In genomic region chr7:126008139-126008788, GRCm38 (mm10) we compare ENCODE assay signal across 12 mouse cellular contexts.
DNase-seq lines count a peak whose midpoint lies in the region; ATAC-seq and TF ChIP-seq lines count a peak whose summit lies in the region.
"Had no signal": no experiment of that assay in that cellular context is flagged by ENCODE, and none has a peak within 500 bp of the region (broad histone marks: within the 10 kb centered on the region; RNA-seq: fewer than 3 reads in every experiment).

No protein-coding gene starts in this region.

- TF ChIP-seq CTCF in stomach, postnatal 0 days (IDR thresholded peaks at IDR 0.05; ENCODE audit: low read depth) = no peak

- no peak overlapping the region for H3K9ac ChIP-seq in stomach, embryonic 14.5 days (replicated peaks; ENCODE audit: low read depth, low read length)
- H3K9ac ChIP-seq in stomach, postnatal 0 days (ENCODE audit: low read length) = no peak overlapping the region
- no peak overlapping the region for H3K9ac ChIP-seq in limb, embryonic 15.5 days
- H3K9ac ChIP-seq in stomach, embryonic 16.5 days (ENCODE audit: low read length) = no peak overlapping the region
- H3K9ac ChIP-seq: heart, embryonic 12.5 days; limb, embryonic 13.5 days had no signal

- no peaks in the 10 kb centered on the region for H3K4me1 ChIP-seq in stomach, embryonic 14.5 days (ENCODE audit: control insufficient read depth, insufficient read depth, low read length)
- no peaks in the 10 kb centered on the region for H3K4me1 ChIP-seq in stomach, postnatal 0 days (replicated peaks; ENCODE audit: control insufficient read depth, insufficient read depth)
- H3K4me1 ChIP-seq in limb, embryonic 15.5 days = peaks cover 3% of the 10 kb centered on the region; the same call in 1 of the 2 replicates
- peaks cover 3% of the 10 kb centered on the region; the same call in 1 of the 2 replicates for H3K4me1 ChIP-seq in stomach, embryonic 16.5 days (ENCODE audit: control insufficient read depth, insufficient read depth, low read length)

- WGBS in stomach, embryonic 14.5 days = 74% methylated on average over 4 of the region's 4 CpGs
- 74% methylated on average over 4 of the region's 4 CpGs for WGBS in stomach, postnatal 0 days
- WGBS in limb, embryonic 15.5 days = 60% methylated on average over 4 of the region's 4 CpGs
- 75% methylated on average over 4 of the region's 4 CpGs for WGBS in stomach, embryonic 16.5 days

- no peak overlapping the region for H3K27ac ChIP-seq in stomach, embryonic 14.5 days (ENCODE audit: low read length)
- no peak overlapping the region for H3K27ac ChIP-seq in stomach, postnatal 0 days (replicated peaks)
- H3K27ac ChIP-seq in limb, embryonic 15.5 days = no peak overlapping the region
- no peak overlapping the region for H3K27ac ChIP-seq in stomach, embryonic 16.5 days (ENCODE audit: low read length)
- H3K27ac ChIP-seq: limb, embryonic 13.5 days had no signal

- TF ChIP-seq EP300 in stomach, postnatal 0 days (optimal IDR thresholded peaks at IDR 0.05) = no peak

- H3K9me3 ChIP-seq in stomach, embryonic 14.5 days (ENCODE audit: control insufficient read depth, low read depth, low read length) = no peaks in the 10 kb centered on the region
- no peaks in the 10 kb centered on the region for H3K9me3 ChIP-seq in stomach, postnatal 0 days (ENCODE audit: control insufficient read depth, low read length)
- H3K9me3 ChIP-seq in limb, embryonic 15.5 days = no peaks in the 10 kb centered on the region
- H3K9me3 ChIP-seq in stomach, embryonic 16.5 days (replicated peaks; ENCODE audit: control insufficient read depth, low read length) = no peaks in the 10 kb centered on the region
- H3K9me3 ChIP-seq: heart, embryonic 12.5 days; limb, embryonic 13.5 days had no signal

- peak; percentile 21 for ATAC-seq in frontal cortex, adult (ENCODE audit: low TSS enrichment)
- ATAC-seq in stomach, embryonic 14.5 days (ENCODE audit: insufficient number of reproducible peaks, insufficient read depth, low FRiP score, low read depth) = peak; percentile 12; the same call in 1 of the 2 replicates
- no peak for ATAC-seq in stomach, postnatal 0 days (ENCODE audit: low FRiP score, low TSS enrichment)
- 0 out of 2 replicates have a peak, but pooled peaks have one; percentile 42 for ATAC-seq in limb, embryonic 15.5 days (ENCODE audit: insufficient number of reproducible peaks, low FRiP score, low TSS enrichment, low read depth)
- 0 out of 2 replicates have a peak, but pooled peaks have one; percentile 8 for ATAC-seq in stomach, embryonic 16.5 days (ENCODE audit: insufficient read depth, low FRiP score)
- no peak for ATAC-seq in activated CD4-positive, CD25-positive, alpha-beta regulatory T cell, adult 4 months

- H3K4me2 ChIP-seq in stomach, embryonic 14.5 days (replicated peaks; ENCODE audit: low read depth, low read length) = no peak overlapping the region
- no peak overlapping the region for H3K4me2 ChIP-seq in stomach, postnatal 0 days (replicated peaks; ENCODE audit: low read depth)
- no peak overlapping the region for H3K4me2 ChIP-seq in limb, embryonic 15.5 days
- no peak overlapping the region for H3K4me2 ChIP-seq in stomach, embryonic 16.5 days (ENCODE audit: low read depth, low read length)
- H3K4me2 ChIP-seq: heart, embryonic 12.5 days; limb, embryonic 13.5 days had no signal

- H3K36me3 ChIP-seq in stomach, embryonic 14.5 days (ENCODE audit: control insufficient read depth, insufficient read depth, low read length) = no peaks in the 10 kb centered on the region
- no peaks in the 10 kb centered on the region for H3K36me3 ChIP-seq in stomach, postnatal 0 days (ENCODE audit: control insufficient read depth, insufficient read depth, low read length)
- no peaks in the 10 kb centered on the region for H3K36me3 ChIP-seq in limb, embryonic 15.5 days
- H3K36me3 ChIP-seq in stomach, embryonic 16.5 days (ENCODE audit: control insufficient read depth, insufficient read depth, low read length) = no peaks in the 10 kb centered on the region
- H3K36me3 ChIP-seq: heart, embryonic 12.5 days; limb, embryonic 13.5 days had no signal

- no peak overlapping the region for H3K4me3 ChIP-seq in stomach, embryonic 14.5 days (ENCODE audit: low read depth, low read length)
- H3K4me3 ChIP-seq in stomach, postnatal 0 days (ENCODE audit: low read depth, low read length) = no peak overlapping the region
- H3K4me3 ChIP-seq in limb, embryonic 15.5 days = no peak overlapping the region
- H3K4me3 ChIP-seq in stomach, embryonic 16.5 days (replicated peaks; ENCODE audit: low read length) = no peak overlapping the region
- H3K4me3 ChIP-seq: heart, embryonic 12.5 days; limb, embryonic 13.5 days had no signal

- no peak for DNase-seq in frontal cortex, postnatal 10 days (ENCODE audit: low spot score in 2 of 2)
- DNase-seq in stomach, postnatal 0 days (ENCODE audit: low spot score) = no peak
- no peak for DNase-seq in layer of hippocampus, adult 11-12 months (ENCODE audit: low spot score)
- DNase-seq: B cell, adult 2 months; thymus, postnatal 25 days had no signal

- no peaks in the 10 kb centered on the region for H3K27me3 ChIP-seq in stomach, embryonic 14.5 days (ENCODE audit: control insufficient read depth, insufficient read depth, low read length)
- H3K27me3 ChIP-seq in stomach, postnatal 0 days (ENCODE audit: control insufficient read depth, insufficient read depth, low read length) = no peaks in the 10 kb centered on the region
- H3K27me3 ChIP-seq in limb, embryonic 15.5 days = no peaks in the 10 kb centered on the region
- H3K27me3 ChIP-seq in stomach, embryonic 16.5 days (ENCODE audit: control insufficient read depth, insufficient read depth, low read length) = no peaks in the 10 kb centered on the region
- H3K27me3 ChIP-seq: limb, embryonic 13.5 days had no signal

Comparison
In these comparisons a context has a peak if more than half of its experiments do, and no peak if none do; other contexts are left out.
1. ATAC-seq: peak in frontal cortex, adult (single experiment), stomach, embryonic 14.5 days (single experiment), limb, embryonic 15.5 days (single experiment) and stomach, embryonic 16.5 days (single experiment); none in stomach, postnatal 0 days (single experiment) and activated CD4-positive, CD25-positive, alpha-beta regulatory T cell, adult 4 months (single experiment).